Mouse (Mus musculus) MEL (cell line): ENCODE measurements around the gene Elk3. TPM values are rescaled to one million over a fixed set of nuclear protein-coding genes. Genes with fewer than 3 reads are reported as not detected.

ENCODE experiments used
- DNase-seq: peaks from one replicate; pipeline ENCODE4 v3.0.0; 2011; ENCODE audit warnings: low read depth, low spot score
- H3K27ac ChIP-seq: 2 replicates; pipeline ENCODE4 v1.5.1; 2012; ENCODE audit warnings: low read depth, mild to moderate bottlenecking, control low read depth, low read length, moderate library complexity; ENCODE audit not compliant: control insufficient read depth
- H3K27me3 ChIP-seq, 2 experiments: fragments of 150-350 bp in 1 of 2; sonication (generic) in 1 of 2; 2 replicates each; pipeline ENCODE4 v1.6.1; 2012; ENCODE audit warnings: low read length in 2 of 2, mild to moderate bottlenecking in 2 of 2, improper control_type of control experiment in 1 of 2, moderate library complexity in 1 of 2; ENCODE audit not compliant: insufficient read depth in 2 of 2, control insufficient read depth in 1 of 2
- H3K36me3 ChIP-seq, 2 experiments: 2 replicates each; pipeline ENCODE4 v1.6.1; 2012 to 2014; ENCODE audit warnings: low read length in 2 of 2, improper control_type of control experiment in 1 of 2, inconsistent platforms in 1 of 2, mild to moderate bottlenecking in 1 of 2; ENCODE audit not compliant: insufficient read depth in 2 of 2, control insufficient read depth in 1 of 2
- H3K4me1 ChIP-seq, 2 experiments: fragments of 150-350 bp in 1 of 2; sonication (generic) in 1 of 2; 2 replicates each; pipeline ENCODE4 v1.6.1; 2012; ENCODE audit warnings: low read length in 2 of 2, improper control_type of control experiment in 1 of 2, mild to moderate bottlenecking in 1 of 2; ENCODE audit not compliant: insufficient read depth in 2 of 2, control insufficient read depth in 1 of 2
- H3K4me3 ChIP-seq, 2 experiments: fragments of 150-350 bp in 1 of 2; sonication (generic) in 1 of 2; 2 replicates each; pipeline ENCODE4 v1.5.1; 2012; ENCODE audit warnings: low read depth in 2 of 2, low read length in 2 of 2, mild to moderate bottlenecking in 2 of 2, moderate library complexity in 2 of 2, control low read depth in 1 of 2, improper control_type of control experiment in 1 of 2; ENCODE audit not compliant: control insufficient read depth in 1 of 2, insufficient read depth in 1 of 2
- H3K79me2 ChIP-seq: 2 replicates; pipeline ENCODE4 v1.6.1; 2012; ENCODE audit warnings: mild to moderate bottlenecking, low read length, moderate library complexity; ENCODE audit not compliant: control insufficient read depth, poor library complexity, insufficient read depth
- H3K9ac ChIP-seq: 2 replicates; pipeline ENCODE4 v1.6.1; 2012; ENCODE audit warnings: low read depth, mild to moderate bottlenecking, control low read depth, low read length, moderate library complexity; ENCODE audit not compliant: control insufficient read depth, poor library complexity, severe bottlenecking
- H3K9me3 ChIP-seq: fragments of 150-350 bp; sonication (generic); replicated peaks from 2 replicates; pipeline ENCODE4 v1.6.1; 2012; ENCODE audit warnings: mild to moderate bottlenecking, low read length, improper control_type of control experiment, moderate library complexity; ENCODE audit not compliant: insufficient read depth
- BHLHE40 ChIP-seq: IDR thresholded peaks from 2 replicates; pipeline ENCODE4 v1.6.1; 2012; ENCODE audit warnings: low read depth, mild to moderate bottlenecking, inconsistent platforms, low read length, improper control_type of control experiment, borderline replicate concordance
- CHD1 ChIP-seq: IDR thresholded peaks from 2 replicates; pipeline ENCODE4 v1.6.1; 2012; ENCODE audit warnings: low read depth, mild to moderate bottlenecking, inconsistent platforms, low read length, improper control_type of control experiment
- CHD2 ChIP-seq: IDR thresholded peaks from 2 replicates; pipeline ENCODE4 v1.6.1; 2011; ENCODE audit warnings: low read length, improper control_type of control experiment
- CTCF ChIP-seq, 3 experiments: IDR thresholded peaks in 2 of 3; conservative IDR thresholded peaks in 1 of 3; 2 replicates each; pipeline ENCODE4 v1.5.1; 2011 to 2012; ENCODE audit warnings: low read length in 3 of 3, low read depth in 2 of 3, mild to moderate bottlenecking in 2 of 3, improper control_type of control experiment in 1 of 3, inconsistent platforms in 1 of 3, mixed read lengths in 1 of 3, moderate library complexity in 1 of 3; ENCODE audit not compliant: control insufficient read depth in 1 of 3, insufficient read depth in 1 of 3, poor library complexity in 1 of 3, severe bottlenecking in 1 of 3
- E2F4 ChIP-seq: IDR thresholded peaks from 2 replicates; pipeline ENCODE4 v1.6.1; 2011; ENCODE audit warnings: low read depth, low read length, improper control_type of control experiment, borderline replicate concordance
- EP300 ChIP-seq, 2 experiments: IDR thresholded peaks; 2 replicates each; pipeline ENCODE4 v1.6.1; 2011; ENCODE audit warnings: improper control_type of control experiment in 2 of 2, low read length in 2 of 2, low read depth in 1 of 2, mild to moderate bottlenecking in 1 of 2
- ETS1 ChIP-seq: IDR thresholded peaks from 2 replicates; pipeline ENCODE4 v1.6.1; 2012; ENCODE audit warnings: low read depth, mild to moderate bottlenecking, inconsistent platforms, low read length, improper control_type of control experiment, moderate library complexity
- GATA1 ChIP-seq: IDR thresholded peaks from 2 replicates; pipeline ENCODE4 v1.6.1; 2011; ENCODE audit warnings: low read depth, low read length, improper control_type of control experiment
- HCFC1 ChIP-seq: IDR thresholded peaks from 2 replicates; pipeline ENCODE4 v1.6.1; 2012; ENCODE audit warnings: low read depth, mild to moderate bottlenecking, inconsistent platforms, low read length, improper control_type of control experiment, moderate library complexity
- KAT2A ChIP-seq: conservative IDR thresholded peaks from 2 replicates; pipeline ENCODE4 v1.6.1; 2012; ENCODE audit warnings: low read depth, low read length, improper control_type of control experiment, inconsistent platforms
- MAFK ChIP-seq: IDR thresholded peaks from 2 replicates; pipeline ENCODE4 v1.6.1; 2011; ENCODE audit warnings: low read depth, mild to moderate bottlenecking, low read length, improper control_type of control experiment, borderline replicate concordance
- MAX ChIP-seq: IDR thresholded peaks from 2 replicates; pipeline ENCODE4 v1.6.1; 2011; ENCODE audit warnings: low read length, improper control_type of control experiment
- MAZ ChIP-seq: IDR thresholded peaks from 2 replicates; pipeline ENCODE4 v1.6.1; 2012; ENCODE audit warnings: low read depth, mild to moderate bottlenecking, inconsistent platforms, low read length, improper control_type of control experiment
- MEF2A ChIP-seq: IDR thresholded peaks from 2 replicates; pipeline ENCODE4 v1.6.1; 2014; ENCODE audit warnings: low read depth, mild to moderate bottlenecking, inconsistent platforms, low read length, improper control_type of control experiment; ENCODE audit not compliant: poor library complexity, insufficient replicate concordance, severe bottlenecking; ENCODE audit errors: extremely low read depth
- MYB ChIP-seq: IDR thresholded peaks from 2 replicates; pipeline ENCODE4 v1.6.1; 2011; ENCODE audit warnings: mild to moderate bottlenecking, low read depth, low read length, improper control_type of control experiment
- POLR2A ChIP-seq, 2 experiments: IDR thresholded peaks; 2 replicates each; pipeline ENCODE4 v1.6.1; 2011 to 2012; ENCODE audit warnings: low read length in 2 of 2, mild to moderate bottlenecking in 2 of 2, control low read depth in 1 of 2, improper control_type of control experiment in 1 of 2, low read depth in 1 of 2, moderate library complexity in 1 of 2; ENCODE audit not compliant: control insufficient read depth in 1 of 2, insufficient read depth in 1 of 2, poor library complexity in 1 of 2
- POLR2AphosphoS2 ChIP-seq: IDR thresholded peaks from 2 replicates; pipeline ENCODE4 v1.6.1; 2011; ENCODE audit warnings: low read length, improper control_type of control experiment
- POLR2AphosphoS5 ChIP-seq: IDR thresholded peaks from 2 replicates; pipeline ENCODE4 v1.6.1; 2012; ENCODE audit warnings: low read depth, borderline replicate concordance, mild to moderate bottlenecking, inconsistent platforms, low read length, moderate library complexity, mixed read lengths
- RAD21 ChIP-seq: IDR thresholded peaks from 2 replicates; pipeline ENCODE4 v1.6.1; 2011; ENCODE audit warnings: mild to moderate bottlenecking, low read depth, low read length, improper control_type of control experiment
- RCOR1 ChIP-seq: IDR thresholded peaks from 2 replicates; pipeline ENCODE4 v1.6.1; 2012; ENCODE audit warnings: low read depth, mild to moderate bottlenecking, inconsistent platforms, low read length, improper control_type of control experiment
- SMC3 ChIP-seq: IDR thresholded peaks from 2 replicates; pipeline ENCODE4 v1.6.1; 2011; ENCODE audit warnings: low read depth, low read length, improper control_type of control experiment
- TAL1 ChIP-seq: IDR thresholded peaks from 2 replicates; pipeline ENCODE4 v1.6.1; 2012; ENCODE audit warnings: mild to moderate bottlenecking, inconsistent platforms, low read length, moderate library complexity, mixed read lengths
- TBP ChIP-seq: IDR thresholded peaks from 2 replicates; pipeline ENCODE4 v1.8.0; 2011; ENCODE audit warnings: low read depth, low read length, improper control_type of control experiment
- TCF12 ChIP-seq: IDR thresholded peaks from 2 replicates; pipeline ENCODE4 v1.6.1; 2014; ENCODE audit warnings: low read depth, mild to moderate bottlenecking, inconsistent platforms, low read length, improper control_type of control experiment, moderate library complexity
- UBTF ChIP-seq: IDR thresholded peaks from 2 replicates; pipeline ENCODE4 v1.6.1; 2012; ENCODE audit warnings: low read depth, mild to moderate bottlenecking, inconsistent platforms, low read length, improper control_type of control experiment, moderate library complexity, borderline replicate concordance; ENCODE audit not compliant: insufficient read depth
- USF1 ChIP-seq: IDR thresholded peaks from 2 replicates; pipeline ENCODE4 v1.6.1; 2014; ENCODE audit warnings: low read depth, mild to moderate bottlenecking, inconsistent platforms, low read length, improper control_type of control experiment, moderate library complexity
- USF2 ChIP-seq, 2 experiments: IDR thresholded peaks; 2 replicates each; pipeline ENCODE4 v1.6.1; 2011 to 2012; ENCODE audit warnings: improper control_type of control experiment in 2 of 2, low read length in 2 of 2, borderline replicate concordance in 1 of 2, inconsistent platforms in 1 of 2, low read depth in 1 of 2, mild to moderate bottlenecking in 1 of 2; ENCODE audit not compliant: insufficient read depth in 1 of 2
- ZKSCAN1 ChIP-seq: IDR thresholded peaks from 2 replicates; pipeline ENCODE4 v1.6.1; 2012; ENCODE audit warnings: low read depth, mild to moderate bottlenecking, inconsistent platforms, low read length, improper control_type of control experiment, moderate library complexity
- ZMIZ1 ChIP-seq: IDR thresholded peaks from 2 replicates; pipeline ENCODE4 v1.6.1; 2012; ENCODE audit warnings: low read depth, mild to moderate bottlenecking, inconsistent platforms, low read length, improper control_type of control experiment, moderate library complexity
- ZNF384 ChIP-seq: IDR thresholded peaks from 2 replicates; pipeline ENCODE4 v1.6.1; 2012; ENCODE audit warnings: low read depth, mild to moderate bottlenecking, inconsistent platforms, low read length, improper control_type of control experiment
- polyA plus RNA-seq, 2 experiments: library from polyadenylated mRNA; stranded (reverse) in 1 of 2; unstranded in 1 of 2; fragments of >175 nt in 1 of 2; fragments of >200 nt in 1 of 2; gene quantifications; 2 replicates each; pipeline versions ENCODE4 v1.2.1 to v1.2.4; 2012; ENCODE audit warnings: low replicate concordance in 2 of 2, low read depth in 1 of 2; ENCODE audit not compliant: insufficient read length in 2 of 2, insufficient read depth in 1 of 2, missing spikeins in 1 of 2
- total RNA-seq: library from RNA; depleted of rRNA; stranded (reverse); fragments of 300-350 nt; gene quantifications from 2 replicates; pipeline ENCODE4 v1.2.3, GENCODE M21; 2012

Gene Elk3
- total and polyA plus RNA-seq, 3 experiments: 1.0 to 6.3 TPM; not detected in 1

GRCm38 (mm10) chr10:93270889-93271460 is 40.0 kb downstream of the Elk3 start:
- no peak overlapping the region for H3K27ac ChIP-seq
- TF ChIP-seq MYB (no peak), USF1 (peak; percentile 35; the same call in 1 of the 2 replicates), CHD2 (no peak)
- TF ChIP-seq, all 39 proteins: peak for 1
- H3K36me3 ChIP-seq: peaks cover 0 to 7% of the 10 kb centered on the region in 2 experiments; a peak in 2 of 4 replicates
- H3K4me1 ChIP-seq: peaks cover 2 to 12% of the 10 kb centered on the region in 2 experiments; a peak in 3 of 4 replicates
- no peak for DNase-seq
- no peak overlapping the region for H3K9ac ChIP-seq
- H3K27me3 ChIP-seq: no peaks in the 10 kb centered on the region
- H3K4me3 ChIP-seq: no peak overlapping the region
- H3K9me3 ChIP-seq: no peaks in the 10 kb centered on the region
- H3K79me2 ChIP-seq: no peaks in the 10 kb centered on the region

GRCm38 (mm10) chr10:93269744-93270143 is 41.2 kb downstream of the Elk3 start:
- Histone ChIP-seq H3K4me3 (no peak overlapping the region), H3K4me1 (peaks cover 2 to 11% of the 10 kb centered on the region in 2 experiments; a peak in 3 of 4 replicates), H3K9ac (no peak overlapping the region), H3K27me3 (no peaks in the 10 kb centered on the region), H3K9me3 (no peaks in the 10 kb centered on the region), H3K27ac (no peak overlapping the region), H3K36me3 (peaks cover 0 to 7% of the 10 kb centered on the region in 2 experiments; a peak in 2 of 4 replicates), H3K79me2 (no peaks in the 10 kb centered on the region)
- DNase-seq: peak; percentile 25
- no peak for TF ChIP-seq CHD2
- no peak for TF ChIP-seq CHD1
- no peak for TF ChIP-seq MYB
- no peak for TF ChIP-seq TBP
- TF ChIP-seq USF2 (IDR thresholded peaks at IDR 0.05; ENCODE audit: borderline replicate concordance in 1 of 2, insufficient read depth in 1 of 2, low read depth in 1 of 2, low read length in 2 of 2): no peak
- TF ChIP-seq BHLHE40: no peak
- TF ChIP-seq UBTF: no peak
- peak; percentile 43 for TF ChIP-seq GATA1
- no peak for TF ChIP-seq MAX
- no peak for TF ChIP-seq HCFC1
- TF ChIP-seq MEF2A: no peak
- no peak for TF ChIP-seq POLR2AphosphoS5
- peak; percentile 57; the same call in 1 of the 2 replicates for TF ChIP-seq ZKSCAN1
- peak; percentile 60; the same call in 1 of the 2 replicates for TF ChIP-seq RCOR1
- TF ChIP-seq KAT2A: no peak
- no peak for TF ChIP-seq TAL1
- TF ChIP-seq ZNF384: peak; percentile 78
- TF ChIP-seq RAD21: no peak
- TF ChIP-seq POLR2AphosphoS2: no peak
- TF ChIP-seq USF1: no peak
- TF ChIP-seq TCF12: peak; percentile 61; the same call in 1 of the 2 replicates
- no peak for TF ChIP-seq E2F4
- no peak for TF ChIP-seq ETS1
- TF ChIP-seq MAFK: no peak
- peak; percentile 31 to 71; a peak in 2 of 4 replicates for TF ChIP-seq EP300 (IDR thresholded peaks at IDR 0.05; ENCODE audit: low read depth in 1 of 2, low read length in 2 of 2)
- no peak for TF ChIP-seq CTCF (IDR thresholded peaks at IDR 0.05 in 2 of 3, conservative IDR thresholded peaks at IDR 0.05 in 1 of 3; ENCODE audit: control insufficient read depth in 1 of 3, insufficient read depth in 1 of 3, low read depth in 2 of 3, low read length in 3 of 3, poor library complexity in 1 of 3, severe bottlenecking in 1 of 3)
- TF ChIP-seq ZMIZ1: no peak
- TF ChIP-seq SMC3: no peak
- no peak for TF ChIP-seq MAZ
- TF ChIP-seq POLR2A (IDR thresholded peaks at IDR 0.05; ENCODE audit: control insufficient read depth in 1 of 2, insufficient read depth in 1 of 2, low read depth in 1 of 2, low read length in 2 of 2, poor library complexity in 1 of 2): no peak
